Mouse (Mus musculus) testis, adult 2 months (tissue): ENCODE results near the gene Fat3. TPM values are rescaled to one million over a fixed set of nuclear protein-coding genes. Genes with fewer than 3 reads are reported as not detected.

Experiments
- H3K27ac ChIP-seq: fragments of 200-500 bp; 2 replicates; pipeline ENCODE4 v1.5.1; 2012; ENCODE audit warnings: low read depth, low read length; ENCODE audit not compliant: control insufficient read depth, insufficient read depth
- H3K27me3 ChIP-seq: fragments of 200-500 bp; 2 replicates; pipeline ENCODE4 v1.6.1; 2012; ENCODE audit warnings: mild to moderate bottlenecking, low read length, moderate library complexity; ENCODE audit not compliant: control insufficient read depth, insufficient read depth
- H3K36me3 ChIP-seq: fragments of 200-500 bp; 2 replicates; pipeline ENCODE4 v1.6.1; 2012; ENCODE audit warnings: mild to moderate bottlenecking, low read length; ENCODE audit not compliant: control insufficient read depth, insufficient read depth
- H3K4me1 ChIP-seq: fragments of 200-500 bp; 2 replicates; pipeline ENCODE4 v1.6.1; 2012; ENCODE audit warnings: low read length; ENCODE audit not compliant: control insufficient read depth, insufficient read depth
- H3K4me3 ChIP-seq: fragments of 200-500 bp; 2 replicates; pipeline ENCODE4 v1.5.1; 2012; ENCODE audit warnings: low read depth, mild to moderate bottlenecking, low read length, moderate library complexity, mixed read lengths; ENCODE audit not compliant: control insufficient read depth
- CTCF ChIP-seq: fragments of 200-500 bp; IDR thresholded peaks from 2 replicates; pipeline ENCODE4 v1.5.1; 2012; ENCODE audit warnings: low read depth, mild to moderate bottlenecking, inconsistent platforms, low read length, moderate library complexity; ENCODE audit not compliant: control insufficient read depth, insufficient read depth, insufficient replicate concordance
- POLR2A ChIP-seq: fragments of 200-500 bp; IDR thresholded peaks from 2 replicates; pipeline ENCODE4 v1.6.1; 2012; ENCODE audit warnings: low read depth, mild to moderate bottlenecking, inconsistent platforms, low read length, moderate library complexity; ENCODE audit not compliant: control insufficient read depth
- polyA plus RNA-seq: library from polyadenylated mRNA; depleted of rRNA; stranded (reverse); fragments of >200 nt; gene quantifications from 2 replicates; pipeline ENCODE4 v1.2.3, GENCODE M21; 2012

Gene Fat3
- polyA plus RNA-seq, 1 experiment, result 1.7 TPM

- Histone ChIP-seq H3K4me1 (no peaks in the 10 kb centered on the region), H3K27ac (no peak overlapping the region), H3K27me3 (no peaks in the 10 kb centered on the region), H3K36me3 (no peaks in the 10 kb centered on the region), H3K4me3 (no peak overlapping the region)
- TF ChIP-seq POLR2A, result no peak
- TF ChIP-seq CTCF, result no peak
These were observed 463.7 kb downstream of the Fat3 start for GRCm38 (mm10) chr9:16037375-16037774.

DNA sequence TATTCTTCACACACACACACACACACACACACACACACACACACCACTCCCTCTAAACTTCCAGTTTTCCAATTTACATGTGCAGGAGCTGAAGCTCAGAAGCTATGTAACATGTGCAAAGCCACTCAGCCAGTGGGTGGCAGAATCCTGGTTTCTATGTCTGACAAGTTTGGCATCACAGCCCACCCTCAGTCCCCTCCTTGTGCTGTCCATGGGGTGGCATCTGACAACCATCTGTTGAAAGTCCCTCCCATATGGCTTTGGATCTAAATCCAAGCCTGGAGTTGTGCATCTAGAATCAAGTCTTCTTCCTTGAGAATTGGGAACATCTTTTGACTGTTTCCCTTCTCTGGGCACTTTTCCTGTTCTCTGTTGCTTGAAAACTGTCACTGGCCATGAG is 464.7 kb downstream of the Fat3 start:
- H3K4me1 ChIP-seq, result no peaks in the 10 kb centered on the region
- TF ChIP-seq CTCF, result no peak
- TF ChIP-seq POLR2A, result no peak

DNA sequence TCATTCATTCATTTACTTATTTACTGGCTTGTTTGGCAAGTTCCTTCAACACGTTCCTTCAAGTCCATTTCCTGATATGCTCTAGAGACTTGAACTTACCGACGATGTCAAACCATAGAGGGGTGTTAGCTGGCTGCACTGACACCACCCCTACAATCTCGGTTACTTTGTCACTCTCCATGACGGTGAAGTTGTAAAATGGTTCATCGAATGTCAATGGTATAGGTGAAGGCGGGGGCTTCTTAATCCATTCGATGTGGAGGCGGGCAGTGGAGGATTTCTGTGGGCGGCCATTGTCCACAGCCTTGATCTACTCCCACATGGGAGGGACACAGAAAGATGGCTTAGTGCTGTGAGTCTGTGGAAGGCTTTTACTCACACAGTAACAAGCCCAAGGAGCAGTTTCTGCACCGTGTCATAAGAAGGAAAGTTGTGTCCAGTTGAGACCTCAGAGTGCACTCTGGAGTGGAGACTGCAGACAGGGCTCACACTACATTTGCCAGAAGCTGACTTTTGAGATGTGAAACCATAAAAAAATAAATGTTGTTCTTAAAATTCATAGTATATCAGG is 471.3 kb downstream of the Fat3 start:
- Histone ChIP-seq H3K36me3 (no peaks in the 10 kb centered on the region), H3K4me3 (no peak overlapping the region), H3K4me1 (no peaks in the 10 kb centered on the region), H3K27me3 (no peaks in the 10 kb centered on the region), H3K27ac (no peak overlapping the region)
- TF ChIP-seq POLR2A (no peak), CTCF (no peak)

More for the DNA sequence above, 464.7 kb downstream of the Fat3 start:
- Histone ChIP-seq H3K27me3 (no peaks in the 10 kb centered on the region), H3K27ac (no peak overlapping the region), H3K4me3 (no peak overlapping the region), H3K36me3 (no peaks in the 10 kb centered on the region)

DNA sequence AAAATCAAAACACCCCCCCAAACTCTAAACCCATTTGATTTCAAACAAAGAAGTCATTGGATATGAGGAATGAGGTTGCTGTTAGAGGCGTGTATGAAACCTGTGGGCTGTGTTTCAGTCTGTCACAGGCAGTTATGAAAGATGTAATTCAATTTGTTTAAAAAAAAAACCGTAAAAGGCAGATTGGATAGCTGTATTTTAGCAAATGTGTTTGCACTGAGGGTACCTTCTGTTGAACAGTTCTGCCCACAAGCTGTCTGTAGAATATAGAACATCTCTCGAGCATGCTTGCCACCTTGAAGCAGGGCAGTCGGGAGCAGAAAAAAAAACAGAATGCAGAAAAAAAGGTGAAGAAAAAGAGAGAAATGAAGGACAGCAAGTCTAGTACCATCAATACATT is 472.0 kb downstream of the Fat3 start:
- Histone ChIP-seq H3K36me3 (no peaks in the 10 kb centered on the region), H3K27me3 (no peaks in the 10 kb centered on the region), H3K4me1 (no peaks in the 10 kb centered on the region), H3K27ac (no peak overlapping the region), H3K4me3 (no peak overlapping the region)
- no peak for TF ChIP-seq POLR2A
- TF ChIP-seq CTCF, result no peak

DNA sequence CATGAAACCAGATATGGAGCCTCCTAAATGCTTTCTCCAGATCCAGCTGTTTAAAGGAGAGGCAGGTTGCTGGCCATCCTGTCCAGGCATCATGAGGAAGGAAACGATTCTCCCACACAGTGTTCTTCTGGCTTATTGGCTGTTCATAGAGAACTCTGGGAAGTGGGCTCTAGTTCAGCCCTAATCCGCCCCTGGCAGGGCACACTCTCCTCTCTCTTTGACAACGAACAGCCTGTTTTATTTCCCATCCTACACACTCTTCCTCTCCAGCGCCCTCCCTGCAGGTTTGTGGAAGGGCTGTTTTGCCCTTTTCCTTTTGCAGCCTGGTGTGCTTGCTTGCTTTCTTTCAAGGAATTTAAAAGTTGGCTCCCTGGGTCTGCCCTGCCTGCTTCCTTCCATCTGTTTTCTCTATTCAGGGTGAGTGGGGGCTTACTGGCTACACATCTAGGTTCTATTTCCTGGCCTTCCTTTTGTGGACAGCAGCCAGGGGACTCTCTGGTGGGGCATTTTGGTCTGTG is 472.6 kb downstream of the Fat3 start:
- TF ChIP-seq POLR2A, result no peak
- TF ChIP-seq CTCF, result no peak
- Histone ChIP-seq H3K36me3 (no peaks in the 10 kb centered on the region), H3K27me3 (no peaks in the 10 kb centered on the region), H3K4me3 (no peak overlapping the region), H3K27ac (no peak overlapping the region), H3K4me1 (no peaks in the 10 kb centered on the region)

GRCm38 (mm10) chr9:16026054-16026453 is 475.0 kb downstream of the Fat3 start:
- TF ChIP-seq CTCF, result no peak
- no peak for TF ChIP-seq POLR2A
- H3K4me3 ChIP-seq, result no peak overlapping the region
- no peaks in the 10 kb centered on the region for H3K4me1 ChIP-seq
- no peak overlapping the region for H3K27ac ChIP-seq
- no peaks in the 10 kb centered on the region for H3K27me3 ChIP-seq
- no peaks in the 10 kb centered on the region for H3K36me3 ChIP-seq

GRCm38 (mm10) chr9:16024706-16025105 is 476.4 kb downstream of the Fat3 start:
- H3K4me1 ChIP-seq, result no peaks in the 10 kb centered on the region
- H3K27me3 ChIP-seq, result no peaks in the 10 kb centered on the region
- H3K36me3 ChIP-seq, result no peaks in the 10 kb centered on the region
- H3K4me3 ChIP-seq, result no peak overlapping the region
- no peak overlapping the region for H3K27ac ChIP-seq
- no peak for TF ChIP-seq CTCF
- TF ChIP-seq POLR2A, result no peak

- H3K36me3 ChIP-seq, result no peaks in the 10 kb centered on the region
- no peaks in the 10 kb centered on the region for H3K4me1 ChIP-seq
- TF ChIP-seq POLR2A (no peak), CTCF (no peak)
- H3K27me3 ChIP-seq, result no peaks in the 10 kb centered on the region
- no peak overlapping the region for H3K4me3 ChIP-seq
- no peak overlapping the region for H3K27ac ChIP-seq
These were observed 487.0 kb downstream of the Fat3 start for GRCm38 (mm10) chr9:16014115-16014514.
